Mouse (Mus musculus) kidney, adult 2 months (tissue): ENCODE measurements around the gene Zfp423.

Experiments
- CTCF ChIP-seq: fragments of 200-500 bp; conservative IDR thresholded peaks from 2 replicates; pipeline ENCODE4 v1.5.1; 2011; ENCODE audit warnings: low read depth, mild to moderate bottlenecking, control low read depth, low read length, moderate library complexity, mixed read lengths; ENCODE audit not compliant: insufficient read depth, insufficient read length
- POLR2A ChIP-seq: fragments of 200-500 bp; IDR thresholded peaks from one replicate; pipeline ENCODE4 v1.6.1; 2011; ENCODE audit warnings: low read depth, low read length, control low read depth

DNA sequence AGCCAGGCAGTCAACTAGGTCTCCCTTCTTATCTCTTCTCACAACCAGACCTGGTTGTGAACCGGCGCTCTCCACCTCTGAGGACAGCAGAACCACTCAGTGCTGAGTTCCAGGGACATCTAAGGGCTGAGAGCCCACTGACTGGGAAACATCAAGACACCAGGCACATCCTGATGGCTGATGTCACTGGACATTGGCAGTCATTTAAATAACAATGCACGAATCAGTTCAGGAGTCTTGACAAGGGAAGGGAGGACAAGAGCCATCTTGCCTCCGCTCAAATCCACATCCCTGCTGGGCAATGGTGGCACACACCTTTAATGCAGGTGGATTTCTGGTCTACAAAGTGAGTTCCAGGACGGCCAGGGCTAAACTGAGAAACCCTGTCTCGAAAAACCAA is 92.8 kb downstream of the Zfp423 start:
- TF ChIP-seq CTCF (no peak), POLR2A (no peak)
